Mouse (Mus musculus) cerebellum, postnatal 14 days (tissue): Measurements from ENCODE around the gene Twnk.

Experiments used
- DNase-seq, 2 experiments: peaks; one replicate each; pipeline ENCODE4 v3.0.0; 2021; ENCODE audit warnings: mixed read lengths in 2 of 2

The Twnk gene

DNA sequence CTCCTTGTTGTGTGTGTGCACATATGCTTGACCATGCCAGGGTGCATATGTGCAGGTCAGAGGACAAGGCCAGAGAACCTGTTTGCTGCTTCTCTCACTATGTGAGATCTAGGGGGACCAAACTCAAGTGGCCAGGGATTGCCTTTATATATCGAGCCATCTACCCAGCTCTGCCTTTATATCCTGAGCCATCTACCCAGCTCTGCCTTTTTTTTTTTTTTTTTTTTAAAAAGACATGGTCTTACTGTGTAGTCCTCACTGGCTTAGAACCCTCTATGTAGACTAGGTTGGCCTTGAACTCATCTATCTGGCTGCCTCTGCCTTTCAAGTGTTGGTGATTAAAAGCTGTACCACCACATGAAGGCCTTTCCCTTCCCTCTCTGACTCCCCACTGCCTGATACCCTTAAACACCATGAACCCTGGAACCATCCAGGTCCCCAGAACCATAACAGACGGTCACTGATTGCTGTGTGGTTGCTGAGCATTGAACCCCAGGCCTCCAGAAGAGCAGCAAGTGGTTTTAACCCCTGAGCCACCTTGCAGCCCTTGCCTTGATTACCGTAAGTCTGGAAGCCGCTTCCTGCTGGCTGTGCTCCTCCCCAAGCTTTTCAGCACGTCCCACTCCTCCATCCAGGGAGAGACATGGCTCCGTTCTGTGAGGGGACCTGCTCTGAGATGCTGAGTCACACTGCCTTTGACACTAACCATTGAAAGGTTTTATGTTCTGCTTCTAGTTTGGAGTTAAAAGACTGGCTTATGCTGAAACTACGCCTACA lies 1.5 kb upstream of the Twnk start:
- no peak for DNase-seq

DNA sequence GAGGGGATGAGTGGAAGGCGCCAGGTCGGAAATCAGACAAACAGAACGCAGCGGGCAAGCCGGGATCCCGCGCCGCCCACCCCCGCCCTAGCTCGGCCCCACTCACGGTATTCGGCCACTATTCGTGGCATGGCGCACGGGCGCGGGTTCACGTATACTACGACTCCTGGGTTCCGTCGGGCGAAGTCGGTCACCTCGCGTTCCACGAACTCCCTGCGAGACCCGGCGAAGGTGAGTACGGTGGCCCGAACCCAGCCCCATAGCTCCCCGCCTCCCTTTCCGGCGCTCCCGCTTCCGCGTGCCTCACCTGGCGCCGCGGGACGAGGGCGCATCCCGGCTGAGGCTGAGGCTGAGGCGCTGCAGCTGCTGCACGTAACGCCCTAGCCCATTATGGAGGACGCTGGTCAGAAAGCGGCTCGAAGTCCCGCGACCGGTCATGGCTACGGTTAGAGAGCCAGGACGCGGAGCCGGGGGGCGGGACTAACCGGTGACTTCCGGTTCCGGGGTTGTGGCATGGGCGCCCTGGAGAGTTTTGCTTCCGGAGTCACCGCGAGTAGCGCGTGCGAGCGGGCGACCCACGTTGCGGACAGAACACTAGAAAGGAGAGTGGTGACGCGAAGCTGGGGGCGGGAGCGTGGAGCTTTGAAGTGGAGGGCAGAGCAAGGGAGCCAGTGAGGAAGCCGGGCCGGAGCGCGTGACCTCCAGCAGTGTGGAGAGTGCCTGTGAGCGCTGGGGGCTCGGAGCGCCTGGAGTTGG lies 672 bp downstream of the Twnk start, which contains the start of gene Mrpl43:
Mrpl43 (minus strand) TSS at position 486 of the 756 bp plus-strand sequence.
- DNase-seq, result peak; percentile 98 to 99

DNA sequence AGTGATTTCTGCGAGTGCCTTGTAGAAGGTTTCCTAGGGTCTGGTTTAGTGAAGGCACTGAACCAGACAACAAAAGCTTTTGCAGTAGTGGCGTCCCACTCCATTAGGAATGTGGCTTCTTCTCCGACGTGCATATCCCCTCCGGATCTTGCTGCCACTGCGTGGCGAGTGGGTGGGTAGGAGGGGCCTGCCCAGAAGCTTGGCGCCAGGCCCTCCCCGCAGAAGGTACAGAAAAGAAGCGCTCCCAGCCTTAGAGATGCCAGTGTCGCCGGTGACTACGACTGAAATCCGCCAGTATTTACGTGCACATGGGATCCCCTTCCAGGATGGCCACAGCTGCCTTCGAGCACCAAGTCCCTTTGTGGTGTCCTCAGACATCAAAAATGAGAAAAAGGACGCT lies 1.6 kb downstream of the Twnk start:
- peak in 1 of 2 experiments; percentile 58 for DNase-seq

DNA sequence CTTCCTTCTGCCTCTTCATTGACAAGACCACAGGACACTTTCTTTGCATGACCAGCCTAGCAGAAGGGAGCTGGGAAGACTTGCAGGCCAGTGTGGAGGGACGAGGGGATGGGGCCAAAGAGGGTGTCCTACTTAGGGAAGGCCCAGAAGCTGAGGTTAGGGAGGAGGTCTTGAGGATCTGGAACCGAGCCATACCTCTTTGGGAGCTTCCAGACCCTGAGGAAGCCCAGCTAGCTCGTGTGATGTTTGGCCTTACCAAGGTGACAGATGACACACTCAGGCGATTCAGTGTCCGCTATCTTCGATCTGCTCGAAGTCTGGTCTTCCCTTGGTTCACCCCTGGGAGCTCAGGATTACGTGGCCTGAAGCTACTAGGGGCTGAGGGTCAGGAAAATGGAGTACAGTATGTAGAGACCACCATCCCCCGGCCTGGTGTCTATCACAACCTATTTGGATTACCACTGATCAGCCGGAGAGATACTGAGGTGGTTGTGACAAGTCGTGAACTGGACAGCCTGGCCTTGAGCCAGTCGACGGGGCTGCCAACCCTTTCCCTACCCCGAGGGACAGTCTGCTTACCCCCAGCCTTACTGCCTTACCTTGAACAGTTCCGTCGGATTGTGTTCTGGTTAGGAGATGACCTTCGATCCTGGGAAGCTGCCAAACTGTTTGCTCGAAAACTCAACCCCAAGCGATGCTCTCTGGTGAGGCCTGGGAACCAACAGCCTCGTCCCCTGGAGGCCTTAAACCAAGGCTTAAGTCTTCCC lies 2.1 kb downstream of the Twnk start:
- DNase-seq, result peak in 1 of 2 experiments; percentile 38

DNA sequence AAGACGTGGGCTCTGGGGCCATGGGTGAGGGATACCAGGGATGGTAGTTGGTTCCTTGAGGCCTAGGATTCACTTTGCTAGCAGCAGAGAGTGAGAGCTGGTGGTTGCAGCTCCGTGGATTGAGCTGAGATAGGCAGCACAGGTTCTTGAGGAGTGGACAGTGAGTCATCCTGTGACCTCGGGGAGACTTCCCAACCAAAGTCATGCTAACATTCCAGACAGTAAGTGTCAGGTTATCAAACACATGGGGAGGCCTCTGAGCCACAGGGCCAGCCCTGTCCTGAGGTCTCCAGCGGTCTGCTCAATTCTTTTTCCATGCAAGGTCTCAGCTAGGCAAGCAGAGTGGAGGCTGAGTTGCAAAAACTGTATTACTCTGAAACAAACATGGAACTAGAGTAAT lies 5.2 kb downstream of the Twnk start:
- no peak for DNase-seq

DNA sequence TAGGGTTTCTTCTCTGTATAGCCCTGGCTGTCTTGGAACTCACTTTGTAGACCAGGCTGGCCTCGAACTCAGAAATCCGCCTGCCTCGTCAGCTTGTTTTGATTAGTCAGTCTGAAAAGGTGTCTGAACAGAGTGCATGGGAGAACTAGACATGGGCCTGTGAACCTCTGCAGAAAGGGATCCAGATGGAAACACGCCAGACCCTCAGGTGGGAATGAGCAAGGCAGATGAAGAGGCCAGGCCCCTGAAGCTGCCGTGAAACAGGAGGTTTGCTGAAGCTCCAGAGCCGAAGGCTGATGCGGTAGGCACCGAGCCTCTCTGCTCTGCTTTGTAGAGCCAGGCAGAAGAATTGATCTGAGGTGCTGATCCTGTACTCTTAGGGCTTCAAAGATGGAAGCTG lies 6.8 kb downstream of the Twnk start:
- DNase-seq, result no peak

DNA sequence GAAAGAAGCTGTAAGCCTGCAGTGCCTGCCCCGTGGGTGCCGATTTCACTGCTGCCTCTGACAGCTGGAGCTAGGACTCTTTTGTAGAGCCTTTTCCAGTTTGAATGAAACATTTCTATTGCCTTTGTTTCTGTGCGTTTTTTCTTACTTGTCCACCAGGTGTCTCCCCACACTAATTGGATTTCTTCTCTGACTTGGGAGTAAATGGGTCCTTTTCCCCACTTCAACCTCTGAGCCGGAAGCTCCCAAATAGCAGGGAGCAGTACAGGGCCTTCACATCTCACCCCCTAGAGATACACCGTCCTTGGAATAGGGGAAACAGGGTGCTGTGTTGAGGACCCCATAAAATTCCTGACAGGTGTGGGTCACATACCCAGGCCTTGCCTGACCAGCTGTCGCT lies 7.2 kb downstream of the Twnk start:
- DNase-seq, result peak in 1 of 2 experiments; percentile 49

DNA sequence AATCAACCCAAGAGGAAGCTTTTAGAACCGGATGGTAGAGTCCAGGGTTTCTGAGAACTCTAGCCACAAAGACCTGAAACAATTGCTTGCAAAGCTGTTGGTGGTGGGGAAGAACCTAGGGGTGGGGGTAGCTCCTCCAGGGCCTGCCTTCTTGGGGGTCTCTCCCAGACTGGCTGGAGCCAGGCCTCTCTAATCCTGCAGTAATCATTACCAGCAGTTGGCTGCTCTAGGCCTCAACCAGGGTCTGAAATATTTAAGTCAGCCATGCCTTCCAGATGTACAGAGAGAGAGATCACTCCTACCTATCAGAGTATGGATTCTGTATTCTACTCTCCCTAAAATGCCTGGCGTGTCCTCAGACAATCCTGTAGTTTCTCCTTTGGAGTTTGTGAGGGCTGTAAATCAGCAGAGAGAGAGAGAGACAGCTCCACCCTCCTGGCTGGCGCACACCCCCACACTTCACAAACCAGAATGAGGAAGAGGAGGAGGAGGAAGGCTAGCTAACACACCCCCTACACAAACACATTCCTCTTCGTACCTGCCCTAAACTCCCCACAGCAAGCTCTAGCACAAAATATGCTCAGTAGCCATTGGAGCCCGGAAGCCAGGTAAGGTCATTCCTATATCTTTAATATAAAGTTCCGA lies 8.2 kb downstream of the Twnk start:
- DNase-seq, result no peak

DNA sequence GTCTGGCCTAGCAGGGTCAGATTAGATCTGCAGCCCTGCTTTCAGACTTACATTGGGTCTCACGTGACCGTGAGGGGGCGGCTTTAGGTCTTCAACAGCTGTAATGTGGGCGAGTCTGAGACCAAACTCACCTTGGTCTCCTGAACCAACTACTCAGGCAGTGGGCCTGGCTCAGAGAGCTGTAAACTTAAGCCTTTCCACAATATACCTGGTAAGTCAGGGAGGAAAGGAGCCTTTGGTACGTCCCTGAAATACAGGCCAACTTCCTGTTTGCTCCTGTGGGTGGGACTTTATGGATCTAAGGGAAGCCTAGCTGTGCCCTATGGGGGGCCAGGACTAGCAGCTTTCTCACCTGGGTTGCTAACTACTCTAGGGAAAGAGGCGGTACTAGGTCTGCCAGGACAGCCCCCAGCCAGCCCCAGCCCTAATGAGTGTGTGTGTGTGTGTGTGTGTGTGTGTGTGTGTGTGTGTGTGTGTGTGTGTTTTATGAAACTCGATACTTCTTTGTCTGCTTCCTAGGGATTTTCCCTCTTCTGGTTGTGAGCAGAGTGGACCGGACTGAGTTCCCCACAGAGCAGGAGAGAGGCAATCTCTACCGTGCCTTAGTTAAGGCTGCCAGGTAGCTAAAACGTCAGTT lies 9.0 kb downstream of the Twnk start, which contains the start of gene Lzts2:
Lzts2 (plus strand) TSS at position 80 of the 637 bp plus-strand sequence.
- DNase-seq, result no peak

DNA sequence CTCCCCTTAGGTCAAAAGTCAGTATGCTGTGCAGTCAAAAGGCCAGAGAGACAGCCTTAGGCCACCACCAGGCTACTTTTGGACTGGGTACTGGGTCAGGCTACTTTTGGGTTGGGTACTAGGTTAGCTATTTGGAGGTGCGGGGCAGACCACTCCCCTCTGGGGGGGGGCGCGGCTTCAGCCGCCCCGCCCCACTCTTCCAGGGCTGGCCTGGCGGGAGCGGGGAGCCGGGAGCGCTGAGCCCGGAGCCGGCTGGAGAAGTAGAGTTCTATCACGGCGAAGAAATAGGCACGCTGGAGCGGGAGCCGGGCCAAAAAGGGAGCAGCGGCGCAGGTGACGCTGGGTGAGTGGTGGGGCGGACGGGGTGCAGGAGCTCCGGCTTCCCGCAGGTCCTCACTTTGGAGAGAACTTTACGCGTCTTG lies 9.5 kb downstream of the Twnk start:
- peak; percentile 72 to 76 for DNase-seq

DNA sequence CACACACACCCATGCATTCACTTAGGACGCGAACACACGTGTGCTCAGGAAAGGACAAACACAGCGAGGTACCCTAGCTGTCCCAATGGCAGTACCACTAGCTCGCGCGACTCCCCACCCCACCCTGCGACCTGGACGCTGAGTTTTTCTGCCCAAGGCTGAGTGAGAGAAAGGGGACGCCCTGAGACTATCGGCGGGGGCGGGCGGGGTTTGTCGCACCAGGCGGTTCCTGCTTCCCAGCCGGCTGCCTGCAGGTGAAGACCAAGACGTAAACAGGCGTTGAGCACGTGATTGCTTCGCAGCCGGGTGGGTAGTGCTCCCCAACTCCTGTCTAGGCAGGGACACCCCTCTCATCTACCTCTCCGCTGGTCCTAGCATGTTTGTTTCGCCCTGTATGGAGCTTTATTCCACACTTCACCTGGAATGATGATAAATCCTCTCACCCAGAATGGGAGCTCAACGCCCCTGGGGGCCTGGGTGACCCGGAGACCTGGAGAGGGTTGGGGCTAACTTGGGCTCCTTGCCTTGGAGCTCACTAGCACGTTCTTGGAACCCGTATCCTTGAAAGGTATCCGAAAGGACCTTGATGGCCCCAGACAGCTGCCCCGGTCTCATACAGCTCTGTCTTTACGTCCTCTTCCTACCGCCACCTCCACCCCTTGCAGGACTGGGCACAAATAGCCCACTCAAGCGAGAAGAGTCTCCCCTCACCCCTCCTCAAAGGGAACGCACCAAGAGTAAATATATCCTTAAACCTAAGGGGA lies 10.2 kb downstream of the Twnk start:
- DNase-seq, result peak; percentile 73 to 74

DNA sequence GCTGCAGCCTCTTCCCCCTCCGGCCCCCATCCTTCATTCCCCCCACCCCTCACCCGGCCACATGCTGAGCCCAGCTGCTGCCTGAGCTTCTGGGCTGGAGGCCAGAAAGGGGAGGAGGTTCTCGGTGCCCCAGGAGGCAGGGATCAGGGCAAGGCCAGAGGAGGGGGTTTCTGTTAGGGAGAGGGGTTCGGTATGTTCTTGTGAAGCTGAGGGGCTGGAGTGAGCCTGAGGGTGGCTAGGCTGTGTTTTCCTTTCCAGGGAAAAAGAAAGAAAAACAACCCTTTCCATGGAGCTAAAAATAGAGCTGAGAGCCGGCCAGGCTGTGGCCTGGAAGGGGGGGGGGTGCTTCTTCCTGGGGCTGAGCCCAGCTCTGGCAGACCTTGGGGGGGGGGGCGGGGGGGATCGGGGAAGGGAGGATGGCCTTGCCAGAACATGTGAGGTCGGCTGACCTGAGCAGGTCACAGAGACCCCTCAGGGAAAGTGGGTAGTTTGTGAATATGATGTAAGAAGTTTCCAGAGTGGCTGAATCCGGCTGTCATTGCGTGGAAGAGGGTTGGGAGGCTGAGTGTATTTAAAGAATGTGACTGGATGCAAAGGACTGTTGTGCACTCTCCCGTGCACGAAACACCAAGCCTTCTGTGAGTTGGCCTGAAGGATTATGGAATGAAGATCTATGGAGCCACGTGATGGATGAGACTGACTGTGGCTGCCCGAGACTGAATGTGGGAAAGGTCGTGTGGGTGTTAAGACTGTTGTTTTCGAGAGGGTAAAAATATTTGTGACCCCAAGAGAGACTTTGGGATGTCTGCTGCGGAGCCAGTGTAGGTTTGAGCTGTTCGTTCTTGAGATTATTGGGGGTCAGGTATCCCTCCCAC lies 11.1 kb downstream of the Twnk start:
- DNase-seq, result peak; percentile 92 to 95

DNA sequence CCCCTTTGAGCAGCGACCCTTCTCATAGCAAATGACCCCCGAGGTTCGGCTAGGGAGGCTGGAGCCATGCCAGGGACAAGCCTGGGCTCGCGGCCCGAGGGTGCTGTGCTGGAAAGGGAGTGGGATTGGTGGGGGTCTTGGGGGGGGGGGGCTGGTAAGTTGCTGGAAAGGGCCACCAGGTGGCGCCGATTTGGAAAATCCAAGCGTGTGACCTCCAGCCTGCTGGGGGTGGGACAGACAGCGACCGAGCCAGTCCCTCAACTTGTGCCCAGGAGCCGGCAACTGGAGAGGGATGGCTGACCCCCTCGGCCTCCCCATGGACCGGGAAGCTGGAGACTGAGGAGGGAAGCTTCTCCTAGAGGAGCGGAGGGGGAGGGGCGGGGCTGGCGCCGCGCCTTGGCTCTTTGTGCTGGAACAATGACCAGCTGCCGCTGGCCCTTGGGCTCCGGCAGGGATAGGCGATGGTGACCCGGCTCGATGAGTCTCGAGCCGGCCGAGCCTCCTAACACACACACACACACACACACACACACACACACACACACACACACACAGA lies 11.8 kb downstream of the Twnk start:
- DNase-seq, result peak; percentile 89 to 92

DNA sequence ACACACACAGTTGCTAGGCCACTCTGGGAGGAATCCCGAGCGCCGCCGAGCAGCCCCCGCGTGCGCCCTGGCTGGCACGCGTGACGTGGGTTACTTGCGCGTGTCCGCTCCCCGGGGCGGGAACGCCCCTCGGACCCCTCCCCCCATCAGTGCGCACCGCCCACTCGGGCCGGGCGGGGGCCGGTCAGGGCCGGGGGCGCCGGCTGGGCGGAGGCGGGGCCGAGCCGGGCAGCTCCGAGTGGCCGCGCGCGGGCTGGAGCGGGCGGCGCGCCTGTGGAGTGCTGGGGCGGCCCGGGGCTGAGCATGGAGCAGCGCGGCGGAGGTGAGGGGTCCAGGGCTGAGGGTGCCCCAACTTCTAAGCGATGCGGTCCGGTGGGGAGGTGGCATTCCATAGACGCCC lies 12.4 kb downstream of the Twnk start:
- peak; percentile 88 to 91 for DNase-seq

DNA sequence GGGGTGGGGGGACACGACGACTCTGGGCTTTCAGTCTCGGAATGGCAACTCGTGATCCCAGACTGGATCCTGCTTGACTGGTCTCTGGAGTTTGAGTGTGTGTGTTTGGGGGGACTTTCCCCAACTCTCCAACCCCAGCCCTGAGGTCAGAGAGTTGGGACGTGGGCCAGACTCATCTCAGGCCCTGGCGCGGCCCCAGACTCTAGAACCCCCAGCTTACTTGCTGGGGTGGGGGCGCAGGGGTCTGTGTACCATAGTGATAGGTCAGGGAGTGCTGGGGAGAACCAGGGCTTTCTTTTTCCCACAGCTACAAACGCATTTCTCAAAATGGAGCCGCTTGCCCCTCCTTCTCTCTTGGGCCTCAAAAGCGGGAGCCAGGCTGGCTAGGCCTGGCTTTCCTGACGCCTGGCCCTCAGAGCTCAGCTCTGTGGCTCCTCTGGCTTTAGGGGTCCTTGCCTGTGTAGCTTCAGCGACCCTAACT lies 12.9 kb downstream of the Twnk start:
- peak; percentile 53 to 70 for DNase-seq

DNA sequence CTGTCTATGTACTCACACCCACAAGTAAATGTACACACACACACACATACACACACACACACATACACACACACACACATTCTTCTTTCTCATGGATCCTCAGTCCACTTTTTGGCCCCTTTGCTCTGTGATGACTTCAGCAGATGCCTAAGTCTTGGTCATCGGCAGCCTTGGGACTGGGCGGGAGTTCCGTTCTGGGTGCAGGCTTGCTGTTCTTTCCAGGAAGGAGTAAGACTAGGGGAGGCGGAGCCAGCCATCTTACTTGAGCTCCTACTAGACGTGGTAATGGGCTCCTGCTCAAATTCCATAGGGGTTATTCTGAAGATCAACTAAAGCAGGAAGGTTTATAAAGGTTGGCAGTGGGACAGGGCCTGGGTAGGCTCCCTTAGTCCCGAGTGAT lies 14.9 kb downstream of the Twnk start:
- no peak for DNase-seq

DNA sequence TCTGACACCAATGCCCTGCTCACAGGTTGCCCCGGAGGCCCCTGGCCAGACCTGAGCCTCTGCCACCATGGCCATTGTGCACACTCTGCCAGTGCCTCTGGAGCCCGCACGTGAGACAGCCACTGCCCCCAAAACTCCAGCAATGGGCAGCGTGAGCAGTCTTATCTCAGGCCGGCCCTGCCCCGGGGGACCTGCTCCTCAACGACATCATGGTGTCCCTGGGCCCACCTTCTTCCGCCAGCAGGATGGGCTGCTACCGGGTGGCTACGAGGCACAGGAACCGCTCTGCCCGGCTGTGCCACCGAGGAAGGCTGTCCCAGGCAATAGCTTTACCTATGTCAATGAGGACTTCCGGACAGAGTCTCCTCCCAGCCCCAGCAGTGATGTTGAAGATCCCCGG lies 15.9 kb downstream of the Twnk start:
- no peak for DNase-seq

DNA sequence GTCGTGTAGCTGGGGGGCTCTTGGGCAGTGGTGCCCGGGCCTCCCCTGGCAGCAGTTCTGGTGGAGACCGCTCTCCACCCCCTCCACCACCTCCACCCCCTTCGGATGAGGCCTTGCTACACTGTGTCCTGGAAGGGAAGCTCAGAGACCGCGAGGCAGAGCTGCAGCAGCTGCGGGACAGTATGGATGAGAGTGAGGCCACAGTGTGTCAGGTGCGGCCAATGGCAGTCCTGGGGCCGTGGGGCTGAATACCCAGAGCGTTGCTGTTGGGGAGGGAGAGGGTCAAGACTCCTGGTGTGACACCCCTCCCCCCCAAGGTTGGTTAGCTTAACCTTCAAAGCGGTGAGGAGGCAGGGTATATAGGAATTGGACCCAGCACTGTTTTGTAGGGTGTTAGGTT lies 18.5 kb downstream of the Twnk start:
- DNase-seq, result no peak

DNA sequence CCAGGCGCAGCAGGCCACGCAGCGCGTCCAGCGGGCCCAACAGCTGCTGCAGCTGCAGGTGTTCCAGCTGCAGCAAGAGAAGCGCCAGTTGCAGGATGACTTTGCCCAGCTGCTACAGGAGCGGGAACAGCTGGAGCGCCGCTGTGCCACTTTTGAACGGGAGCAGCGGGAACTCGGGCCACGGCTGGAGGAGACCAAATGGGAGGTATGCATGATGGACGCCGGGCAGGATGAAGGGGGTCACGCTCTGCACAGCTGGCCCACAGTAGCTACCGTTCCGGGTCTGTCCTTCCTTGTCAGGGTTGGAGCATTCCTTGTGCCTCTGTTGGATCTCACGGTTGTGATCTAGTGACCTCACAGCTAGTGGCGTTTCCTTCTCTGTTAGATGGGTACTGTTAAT lies 19.3 kb downstream of the Twnk start:
- no peak for DNase-seq
